Mouse (Mus musculus): ENCODE measurements at regions not wholly inside any gene's neighbourhood (a gene's known extent, or its start where the extent isn't known, plus 50 kb on each side); places are given as distances from the start of the nearest gene placed in this dataset.
"Not testable (repeated sequence)": the region's sequence is repeated elsewhere in the genome, so short reads cannot be mapped to it uniquely, and the experiment has no call there.

GRCm38 (mm10) chr2:11059731-11060425 lies 112.0 kb upstream of the Prkcq start:
- ATAC-seq (ENCODE audit: low FRiP score, low TSS enrichment), result peak; percentile 61; the same call in 1 of the 2 replicates
- Histone ChIP-seq H3K36me3 (ENCODE audit: insufficient read depth, low read length) (no peaks in the 10 kb centered on the region), H3K4me3 (ENCODE audit: low read length) (no peak overlapping the region), H3K9me3 (ENCODE audit: low read length) (no peaks in the 10 kb centered on the region), H3K27ac (ENCODE audit: low read length) (no peak overlapping the region), H3K27me3 (ENCODE audit: insufficient read depth, low read length) (peaks cover 3% of the 10 kb centered on the region; the same call in 1 of the 2 replicates), H3K4me1 (ENCODE audit: insufficient read depth, low read length) (no peaks in the 10 kb centered on the region), H3K4me2 (replicated peaks; ENCODE audit: low read depth, low read length) (no peak overlapping the region), H3K9ac (replicated peaks; ENCODE audit: low read length) (no peak overlapping the region)
- 19% methylated on average over 9 of the region's 9 CpGs for WGBS

- no peak overlapping the region for H3K9ac ChIP-seq (replicated peaks; ENCODE audit: low read length)
- WGBS, result 87% methylated on average over 4 of the region's 4 CpGs
- H3K4me2 ChIP-seq (replicated peaks; ENCODE audit: low read depth, low read length), result no peak overlapping the region
- H3K36me3 ChIP-seq (ENCODE audit: insufficient read depth, low read length), result no peaks in the 10 kb centered on the region
- H3K4me3 ChIP-seq (ENCODE audit: low read length), result no peak overlapping the region
- ATAC-seq (ENCODE audit: low FRiP score, low TSS enrichment), result no peak
- H3K4me1 ChIP-seq (ENCODE audit: insufficient read depth, low read length), result no peaks in the 10 kb centered on the region
- no peaks in the 10 kb centered on the region for H3K9me3 ChIP-seq (ENCODE audit: low read length)
- H3K27me3 ChIP-seq (ENCODE audit: insufficient read depth, low read length), result no peaks in the 10 kb centered on the region
- no peak overlapping the region for H3K27ac ChIP-seq (ENCODE audit: low read length)
These were observed 104.5 kb upstream of the Prkcq start for GRCm38 (mm10) chr2:11067384-11067783.

- Histone ChIP-seq H3K9ac (replicated peaks; ENCODE audit: low read length) (no peak overlapping the region), H3K4me3 (ENCODE audit: low read length) (no peak overlapping the region), H3K27me3 (ENCODE audit: insufficient read depth, low read length) (no peaks in the 10 kb centered on the region), H3K36me3 (ENCODE audit: insufficient read depth, low read length) (no peaks in the 10 kb centered on the region), H3K9me3 (ENCODE audit: low read length) (no peaks in the 10 kb centered on the region), H3K4me1 (ENCODE audit: insufficient read depth, low read length) (no peaks in the 10 kb centered on the region), H3K4me2 (replicated peaks; ENCODE audit: low read depth, low read length) (no peak overlapping the region), H3K27ac (ENCODE audit: low read length) (no peak overlapping the region)
- no peak for ATAC-seq (ENCODE audit: low FRiP score, low TSS enrichment)
- WGBS, result 90% methylated on average over 3 of the region's 3 CpGs
These were observed 88.4 kb upstream of the Prkcq start for GRCm38 (mm10) chr2:11083536-11083935.

- Histone ChIP-seq H3K27me3 (ENCODE audit: insufficient read depth, low read length) (no peaks in the 10 kb centered on the region), H3K4me2 (replicated peaks; ENCODE audit: low read depth, low read length) (no peak overlapping the region), H3K36me3 (ENCODE audit: insufficient read depth, low read length) (no peaks in the 10 kb centered on the region), H3K27ac (ENCODE audit: low read length) (no peak overlapping the region), H3K9me3 (ENCODE audit: low read length) (no peaks in the 10 kb centered on the region), H3K9ac (replicated peaks; ENCODE audit: low read length) (no peak overlapping the region), H3K4me3 (ENCODE audit: low read length) (no peak overlapping the region), H3K4me1 (ENCODE audit: insufficient read depth, low read length) (no peaks in the 10 kb centered on the region)
- ATAC-seq (ENCODE audit: low FRiP score, low TSS enrichment), result no peak
- 35% methylated on average over 1 of the region's 1 CpGs for WGBS
These were observed 84.9 kb upstream of the Prkcq start for GRCm38 (mm10) chr2:11086996-11087395.

GRCm38 (mm10) chr2:11099834-11100622 lies 71.9 kb upstream of the Prkcq start:
- H3K27me3 ChIP-seq (ENCODE audit: insufficient read depth, low read length); H3K27ac ChIP-seq (ENCODE audit: low read length); H3K4me1 ChIP-seq (ENCODE audit: insufficient read depth, low read length); H3K9me3 ChIP-seq (ENCODE audit: low read length); H3K36me3 ChIP-seq (ENCODE audit: insufficient read depth, low read length): not testable (repeated sequence)
- peak; percentile 65; the same call in 1 of the 2 replicates for ATAC-seq (ENCODE audit: low FRiP score, low TSS enrichment)
- H3K4me3 ChIP-seq (ENCODE audit: low read length), result peak overlapping the region; percentile 39
- WGBS, result 27% methylated on average over 33 of the region's 34 CpGs
- peak overlapping the region; percentile 57 for H3K4me2 ChIP-seq (replicated peaks; ENCODE audit: low read depth, low read length)
- 0 out of 2 replicates have a peak overlapping the region, but pooled peaks have one; percentile 48 for H3K9ac ChIP-seq (replicated peaks; ENCODE audit: low read length)

GRCm38 (mm10) chr2:11113191-11113590 lies 58.7 kb upstream of the Prkcq start:
- Histone ChIP-seq H3K4me3 (ENCODE audit: low read length) (no peak overlapping the region), H3K4me2 (replicated peaks; ENCODE audit: low read depth, low read length) (no peak overlapping the region), H3K9ac (replicated peaks; ENCODE audit: low read length) (no peak overlapping the region), H3K27ac (ENCODE audit: low read length) (no peak overlapping the region), H3K27me3 (ENCODE audit: insufficient read depth, low read length) (no peaks in the 10 kb centered on the region), H3K36me3 (ENCODE audit: insufficient read depth, low read length) (no peaks in the 10 kb centered on the region), H3K4me1 (ENCODE audit: insufficient read depth, low read length) (no peaks in the 10 kb centered on the region), H3K9me3 (ENCODE audit: low read length) (no peaks in the 10 kb centered on the region)
- 44% methylated on average over 8 of the region's 8 CpGs for WGBS
- ATAC-seq (ENCODE audit: low FRiP score, low TSS enrichment), result peak; percentile 31; the same call in 1 of the 2 replicates

- H3K4me1 ChIP-seq (ENCODE audit: insufficient read depth, low read length), result 0 out of 2 replicates have a peak, but pooled peaks cover 3% of the 10 kb centered on the region
- no peaks in the 10 kb centered on the region for H3K27me3 ChIP-seq (ENCODE audit: insufficient read depth, low read length)
- no peak for ATAC-seq (ENCODE audit: low FRiP score, low TSS enrichment)
- H3K9ac ChIP-seq (replicated peaks; ENCODE audit: low read length), result no peak overlapping the region
- no peak overlapping the region for H3K4me2 ChIP-seq (replicated peaks; ENCODE audit: low read depth, low read length)
- no peak overlapping the region for H3K27ac ChIP-seq (ENCODE audit: low read length)
- H3K36me3 ChIP-seq (ENCODE audit: insufficient read depth, low read length), result no peaks in the 10 kb centered on the region
- 85% methylated on average over 1 of the region's 1 CpGs for WGBS
- H3K9me3 ChIP-seq (ENCODE audit: low read length), result no peaks in the 10 kb centered on the region
- no peak overlapping the region for H3K4me3 ChIP-seq (ENCODE audit: low read length)
These were observed 53.3 kb upstream of the Prkcq start for GRCm38 (mm10) chr2:11118625-11119024.

GRCm38 (mm10) chr2:11119301-11119700 lies 52.6 kb upstream of the Prkcq start:
- Histone ChIP-seq H3K36me3 (ENCODE audit: insufficient read depth, low read length) (no peaks in the 10 kb centered on the region), H3K9me3 (ENCODE audit: low read length) (no peaks in the 10 kb centered on the region), H3K9ac (replicated peaks; ENCODE audit: low read length) (no peak overlapping the region), H3K27me3 (ENCODE audit: insufficient read depth, low read length) (no peaks in the 10 kb centered on the region), H3K4me1 (ENCODE audit: insufficient read depth, low read length) (0 out of 2 replicates have a peak, but pooled peaks cover 3% of the 10 kb centered on the region), H3K4me2 (replicated peaks; ENCODE audit: low read depth, low read length) (peak overlapping the region; percentile 34; the same call in 1 of the 2 replicates), H3K4me3 (ENCODE audit: low read length) (no peak overlapping the region), H3K27ac (ENCODE audit: low read length) (no peak overlapping the region)
- 19% methylated on average over 9 of the region's 9 CpGs for WGBS
- ATAC-seq (ENCODE audit: low FRiP score, low TSS enrichment), result no peak; the same call in 1 of the 2 replicates

Data from kidney, embryonic 16.5 days (tissue).